Mouse (Mus musculus): ENCODE measurements at regions not wholly inside any gene's neighbourhood (a gene's known extent, or its start where the extent isn't known, plus 50 kb on each side); places are given as distances from the start of the nearest gene placed in this dataset.

- Histone ChIP-seq H3K4me3 (ENCODE audit: control insufficient read depth, low read depth, low read length) (peak overlapping the region; percentile 23), H3K27me3 (ENCODE audit: control insufficient read depth, insufficient read depth, low read length) (no peaks in the 10 kb centered on the region), H3K27ac (ENCODE audit: control insufficient read depth, insufficient read depth, low read depth, low read length) (no peak overlapping the region), H3K36me3 (ENCODE audit: control insufficient read depth, insufficient read depth, low read length) (no peaks in the 10 kb centered on the region), H3K4me1 (ENCODE audit: control insufficient read depth, insufficient read depth, low read length) (peaks cover 7% of the 10 kb centered on the region)
- TF ChIP-seq POLR2A (IDR thresholded peaks at IDR 0.05; ENCODE audit: control insufficient read depth, low read depth, low read length), result no peak
- no peak for TF ChIP-seq CTCF (IDR thresholded peaks at IDR 0.05; ENCODE audit: control insufficient read depth, insufficient read depth, insufficient replicate concordance, low read depth, low read length)
These were observed 77.8 kb downstream of the Zfp706 start for GRCm38 (mm10) chr15:36929786-36930185.

GRCm38 (mm10) chr15:36929088-36929487 lies 78.5 kb downstream of the Zfp706 start:
- H3K27me3 ChIP-seq (ENCODE audit: control insufficient read depth, insufficient read depth, low read length), result no peaks in the 10 kb centered on the region
- H3K36me3 ChIP-seq (ENCODE audit: control insufficient read depth, insufficient read depth, low read length), result no peaks in the 10 kb centered on the region
- H3K4me3 ChIP-seq (ENCODE audit: control insufficient read depth, low read depth, low read length), result no peak overlapping the region; the same call in 1 of the 2 replicates
- no peak for TF ChIP-seq POLR2A (IDR thresholded peaks at IDR 0.05; ENCODE audit: control insufficient read depth, low read depth, low read length)
- no peak for TF ChIP-seq CTCF (IDR thresholded peaks at IDR 0.05; ENCODE audit: control insufficient read depth, insufficient read depth, insufficient replicate concordance, low read depth, low read length)
- H3K27ac ChIP-seq (ENCODE audit: control insufficient read depth, insufficient read depth, low read depth, low read length), result no peak overlapping the region
- H3K4me1 ChIP-seq (ENCODE audit: control insufficient read depth, insufficient read depth, low read length), result peaks cover 7% of the 10 kb centered on the region

GRCm38 (mm10) chr15:36928678-36929077 lies 78.9 kb downstream of the Zfp706 start:
- TF ChIP-seq CTCF (IDR thresholded peaks at IDR 0.05; ENCODE audit: control insufficient read depth, insufficient read depth, insufficient replicate concordance, low read depth, low read length), result no peak
- TF ChIP-seq POLR2A (IDR thresholded peaks at IDR 0.05; ENCODE audit: control insufficient read depth, low read depth, low read length), result no peak
- Histone ChIP-seq H3K36me3 (ENCODE audit: control insufficient read depth, insufficient read depth, low read length) (no peaks in the 10 kb centered on the region), H3K4me1 (ENCODE audit: control insufficient read depth, insufficient read depth, low read length) (peaks cover 7% of the 10 kb centered on the region), H3K27me3 (ENCODE audit: control insufficient read depth, insufficient read depth, low read length) (no peaks in the 10 kb centered on the region), H3K27ac (ENCODE audit: control insufficient read depth, insufficient read depth, low read depth, low read length) (no peak overlapping the region), H3K4me3 (ENCODE audit: control insufficient read depth, low read depth, low read length) (no peak overlapping the region; the same call in 1 of the 2 replicates)

- H3K27me3 ChIP-seq (ENCODE audit: control insufficient read depth, insufficient read depth, low read length), result no peaks in the 10 kb centered on the region
- TF ChIP-seq POLR2A (IDR thresholded peaks at IDR 0.05; ENCODE audit: control insufficient read depth, low read depth, low read length), result no peak
- no peak for TF ChIP-seq CTCF (IDR thresholded peaks at IDR 0.05; ENCODE audit: control insufficient read depth, insufficient read depth, insufficient replicate concordance, low read depth, low read length)
- H3K36me3 ChIP-seq (ENCODE audit: control insufficient read depth, insufficient read depth, low read length), result no peaks in the 10 kb centered on the region
- peaks cover 7% of the 10 kb centered on the region for H3K4me1 ChIP-seq (ENCODE audit: control insufficient read depth, insufficient read depth, low read length)
- no peak overlapping the region for H3K4me3 ChIP-seq (ENCODE audit: control insufficient read depth, low read depth, low read length)
- H3K27ac ChIP-seq (ENCODE audit: control insufficient read depth, insufficient read depth, low read depth, low read length), result no peak overlapping the region
These were observed 80.1 kb downstream of the Zfp706 start for GRCm38 (mm10) chr15:36927436-36927835.

- no peaks in the 10 kb centered on the region for H3K36me3 ChIP-seq (ENCODE audit: control insufficient read depth, insufficient read depth, low read length)
- H3K4me1 ChIP-seq (ENCODE audit: control insufficient read depth, insufficient read depth, low read length), result peaks cover 7% of the 10 kb centered on the region
- H3K27me3 ChIP-seq (ENCODE audit: control insufficient read depth, insufficient read depth, low read length), result no peaks in the 10 kb centered on the region
- no peak overlapping the region for H3K4me3 ChIP-seq (ENCODE audit: control insufficient read depth, low read depth, low read length)
- no peak overlapping the region for H3K27ac ChIP-seq (ENCODE audit: control insufficient read depth, insufficient read depth, low read depth, low read length)
- no peak for TF ChIP-seq CTCF (IDR thresholded peaks at IDR 0.05; ENCODE audit: control insufficient read depth, insufficient read depth, insufficient replicate concordance, low read depth, low read length)
- TF ChIP-seq POLR2A (IDR thresholded peaks at IDR 0.05; ENCODE audit: control insufficient read depth, low read depth, low read length), result no peak
These were observed 83.4 kb downstream of the Zfp706 start for GRCm38 (mm10) chr15:36924171-36924570.

- no peaks in the 10 kb centered on the region for H3K27me3 ChIP-seq (ENCODE audit: control insufficient read depth, insufficient read depth, low read length)
- H3K4me1 ChIP-seq (ENCODE audit: control insufficient read depth, insufficient read depth, low read length), result no peaks in the 10 kb centered on the region; the same call in 1 of the 2 replicates
- no peak overlapping the region for H3K27ac ChIP-seq (ENCODE audit: control insufficient read depth, insufficient read depth, low read depth, low read length)
- no peaks in the 10 kb centered on the region for H3K36me3 ChIP-seq (ENCODE audit: control insufficient read depth, insufficient read depth, low read length)
- H3K4me3 ChIP-seq (ENCODE audit: control insufficient read depth, low read depth, low read length), result no peak overlapping the region
- TF ChIP-seq POLR2A (IDR thresholded peaks at IDR 0.05; ENCODE audit: control insufficient read depth, low read depth, low read length) (no peak), CTCF (IDR thresholded peaks at IDR 0.05; ENCODE audit: control insufficient read depth, insufficient read depth, insufficient replicate concordance, low read depth, low read length) (no peak)
These were observed 86.2 kb downstream of the Zfp706 start for GRCm38 (mm10) chr15:36921384-36921783.

GRCm38 (mm10) chr15:36920886-36921285 lies 86.7 kb downstream of the Zfp706 start:
- H3K36me3 ChIP-seq (ENCODE audit: control insufficient read depth, insufficient read depth, low read length), result no peaks in the 10 kb centered on the region
- no peak overlapping the region for H3K27ac ChIP-seq (ENCODE audit: control insufficient read depth, insufficient read depth, low read depth, low read length)
- no peaks in the 10 kb centered on the region; the same call in 1 of the 2 replicates for H3K4me1 ChIP-seq (ENCODE audit: control insufficient read depth, insufficient read depth, low read length)
- TF ChIP-seq CTCF (IDR thresholded peaks at IDR 0.05; ENCODE audit: control insufficient read depth, insufficient read depth, insufficient replicate concordance, low read depth, low read length), result no peak
- no peaks in the 10 kb centered on the region for H3K27me3 ChIP-seq (ENCODE audit: control insufficient read depth, insufficient read depth, low read length)
- no peak overlapping the region for H3K4me3 ChIP-seq (ENCODE audit: control insufficient read depth, low read depth, low read length)

GRCm38 (mm10) chr15:36919704-36920103 lies 87.9 kb downstream of the Zfp706 start:
- no peak overlapping the region for H3K27ac ChIP-seq (ENCODE audit: control insufficient read depth, insufficient read depth, low read depth, low read length)
- no peak overlapping the region for H3K4me3 ChIP-seq (ENCODE audit: control insufficient read depth, low read depth, low read length)
- H3K36me3 ChIP-seq (ENCODE audit: control insufficient read depth, insufficient read depth, low read length), result no peaks in the 10 kb centered on the region
- TF ChIP-seq CTCF (IDR thresholded peaks at IDR 0.05; ENCODE audit: control insufficient read depth, insufficient read depth, insufficient replicate concordance, low read depth, low read length) (no peak), POLR2A (IDR thresholded peaks at IDR 0.05; ENCODE audit: control insufficient read depth, low read depth, low read length) (no peak)
- no peaks in the 10 kb centered on the region for H3K27me3 ChIP-seq (ENCODE audit: control insufficient read depth, insufficient read depth, low read length)
- H3K4me1 ChIP-seq (ENCODE audit: control insufficient read depth, insufficient read depth, low read length), result no peaks in the 10 kb centered on the region; the same call in 1 of the 2 replicates

All from testis, adult 2 months (tissue).